Mouse (Mus musculus) forebrain, embryonic 15.5 days (tissue): ENCODE results near the gene Abtb2. TPM values are rescaled to one million over a fixed set of nuclear protein-coding genes. Genes with fewer than 3 reads are reported as not detected.

Experiments
- ATAC-seq: fragments of 200-750 bp; cut with Nextera tagmentation; replicated peaks from 2 replicates; pipeline ENCODE4 v1.8.0; 2017; ENCODE audit warnings: mild to moderate bottlenecking, moderate TSS enrichment, moderate library complexity
- H3K27ac ChIP-seq: fragments of 300-500 bp; sonication (generic); replicated peaks from 2 replicates; pipeline ENCODE4 v1.5.1; 2015; ENCODE audit warnings: mild to moderate bottlenecking, inconsistent platforms
- H3K27me3 ChIP-seq: fragments of 300-500 bp; sonication (generic); 2 replicates; pipeline ENCODE4 v1.6.1; 2015; ENCODE audit warnings: inconsistent platforms
- H3K36me3 ChIP-seq: fragments of 300-500 bp; sonication (generic); 2 replicates; pipeline ENCODE4 v1.6.1; 2015; ENCODE audit warnings: mild to moderate bottlenecking, inconsistent platforms
- H3K4me1 ChIP-seq: fragments of 300-500 bp; sonication (generic); 2 replicates; pipeline ENCODE4 v1.6.1; 2015; ENCODE audit warnings: inconsistent platforms
- H3K4me2 ChIP-seq: fragments of 300-500 bp; sonication (generic); replicated peaks from 2 replicates; pipeline ENCODE4 v1.6.1; 2015; ENCODE audit warnings: mild to moderate bottlenecking, inconsistent platforms
- H3K4me3 ChIP-seq: fragments of 300-500 bp; sonication (generic); 2 replicates; pipeline ENCODE4 v1.5.1; 2015; ENCODE audit warnings: mild to moderate bottlenecking, inconsistent platforms
- H3K9ac ChIP-seq: fragments of 300-500 bp; sonication (generic); replicated peaks from 2 replicates; pipeline ENCODE4 v1.6.1; 2015; ENCODE audit warnings: mild to moderate bottlenecking, inconsistent platforms
- H3K9me3 ChIP-seq: fragments of 300-500 bp; sonication (generic); 2 replicates; pipeline ENCODE4 v1.6.1; 2016; ENCODE audit warnings: inconsistent platforms
- WGBS: fragments of 180-500 bp; shearing (Covaris S2); methylation state at CpG from one replicate; pipeline ENCODE4 v1.1.7; 2015; ENCODE audit warnings: mixed read lengths; 5-methylcytosine and 5-hydroxymethylcytosine counted together
- polyA plus RNA-seq: library from polyadenylated mRNA; unstranded; fragments of >200 nt; fragmentation: Nextera tagmentation; extraction: Ambion mirVana; gene quantifications from 2 replicates; pipeline ENCODE4 v1.2.1, GENCODE M21; 2015

Abtb2 gene
- polyA plus RNA-seq, 1 experiment from 2014 or later: 7.4 TPM

- 17% methylated on average over 3 of the region's 3 CpGs for WGBS
- Histone ChIP-seq H3K9me3 (no peaks in the 10 kb centered on the region), H3K36me3 (no peaks in the 10 kb centered on the region), H3K27me3 (no peaks in the 10 kb centered on the region), H3K9ac (no peak overlapping the region), H3K4me2 (no peak overlapping the region), H3K4me3 (no peak overlapping the region), H3K4me1 (peaks cover 26% of the 10 kb centered on the region), H3K27ac (peak overlapping the region; percentile 42)
- peak; percentile 92 for ATAC-seq
These were observed 104.2 kb downstream of the Abtb2 start for GRCm38 (mm10) chr2:103670276-103670680.

- Histone ChIP-seq H3K9ac (no peak overlapping the region), H3K27me3 (no peaks in the 10 kb centered on the region), H3K27ac (no peak overlapping the region), H3K4me1 (peaks cover 32% of the 10 kb centered on the region), H3K4me3 (no peak overlapping the region), H3K36me3 (no peaks in the 10 kb centered on the region), H3K9me3 (no peaks in the 10 kb centered on the region), H3K4me2 (no peak overlapping the region)
- no peak for ATAC-seq
- WGBS: 82% methylated on average over 7 of the region's 7 CpGs
These were observed 106.5 kb downstream of the Abtb2 start for GRCm38 (mm10) chr2:103672573-103673119.

- Histone ChIP-seq H3K9ac (no peak overlapping the region), H3K27me3 (no peaks in the 10 kb centered on the region), H3K4me1 (peaks cover 29% of the 10 kb centered on the region), H3K36me3 (no peaks in the 10 kb centered on the region), H3K4me2 (no peak overlapping the region), H3K27ac (no peak overlapping the region), H3K9me3 (no peaks in the 10 kb centered on the region), H3K4me3 (no peak overlapping the region)
- WGBS: 93% methylated on average over 4 of the region's 4 CpGs
- ATAC-seq: no peak
These were observed 107.5 kb downstream of the Abtb2 start for GRCm38 (mm10) chr2:103673609-103674008.

- ATAC-seq: no peak
- H3K4me2 ChIP-seq: no peak overlapping the region
- 92% methylated on average over 5 of the region's 5 CpGs for WGBS
- H3K4me1 ChIP-seq: peaks cover 13% of the 10 kb centered on the region
- no peaks in the 10 kb centered on the region for H3K36me3 ChIP-seq
- no peak overlapping the region for H3K27ac ChIP-seq
- no peaks in the 10 kb centered on the region for H3K27me3 ChIP-seq
- H3K4me3 ChIP-seq: no peak overlapping the region
- H3K9me3 ChIP-seq: no peaks in the 10 kb centered on the region
- H3K9ac ChIP-seq: no peak overlapping the region
These were observed 109.3 kb downstream of the Abtb2 start for GRCm38 (mm10) chr2:103675391-103675790.

GRCm38 (mm10) chr2:103676808-103677207 lies 110.7 kb downstream of the Abtb2 start:
- Histone ChIP-seq H3K4me1 (0 out of 2 replicates have a peak, but pooled peaks cover 14% of the 10 kb centered on the region), H3K27me3 (no peaks in the 10 kb centered on the region), H3K4me2 (no peak overlapping the region), H3K9ac (no peak overlapping the region), H3K4me3 (no peak overlapping the region), H3K27ac (no peak overlapping the region), H3K36me3 (no peaks in the 10 kb centered on the region), H3K9me3 (no peaks in the 10 kb centered on the region)
- WGBS: 75% methylated on average over 2 of the region's 2 CpGs
- ATAC-seq: no peak

- Histone ChIP-seq H3K27me3 (no peaks in the 10 kb centered on the region), H3K36me3 (no peaks in the 10 kb centered on the region), H3K4me3 (no peak overlapping the region), H3K27ac (no peak overlapping the region), H3K9me3 (no peaks in the 10 kb centered on the region), H3K4me1 (peaks cover 24% of the 10 kb centered on the region; the same call in 1 of the 2 replicates), H3K4me2 (no peak overlapping the region), H3K9ac (no peak overlapping the region)
- ATAC-seq: peak; percentile 39; the same call in 1 of the 2 replicates
- WGBS: 76% methylated on average over 7 of the region's 7 CpGs
These were observed 111.7 kb downstream of the Abtb2 start for GRCm38 (mm10) chr2:103677614-103678369.

- Histone ChIP-seq H3K4me1 (peaks cover 30% of the 10 kb centered on the region; the same call in 1 of the 2 replicates), H3K4me3 (no peak overlapping the region)
- 86% methylated on average over 6 of the region's 6 CpGs for whole genome bisulfite sequencing
These were observed 112.3 kb downstream of the Abtb2 start for GRCm38 (mm10) chr2:103678433-103678832.

GRCm38 (mm10) chr2:103680364-103681110 lies 114.4 kb downstream of the Abtb2 start:
- ATAC-seq: no peak
- 80% methylated on average over 9 of the region's 9 CpGs for WGBS
- H3K9ac ChIP-seq: no peak overlapping the region

More at GRCm38 (mm10) chr2:103678433-103678832, 112.3 kb downstream of the Abtb2 start:
- Histone ChIP-seq H3K27ac (no peak overlapping the region), H3K9me3 (no peaks in the 10 kb centered on the region), H3K4me2 (no peak overlapping the region), H3K9ac (no peak overlapping the region), H3K27me3 (no peaks in the 10 kb centered on the region), H3K36me3 (no peaks in the 10 kb centered on the region)
- no peak for ATAC-seq

GRCm38 (mm10) chr2:103681149-103681548 lies 115.0 kb downstream of the Abtb2 start:
- Histone ChIP-seq H3K9ac (no peak overlapping the region), H3K36me3 (no peaks in the 10 kb centered on the region), H3K9me3 (no peaks in the 10 kb centered on the region), H3K4me2 (no peak overlapping the region), H3K4me3 (no peak overlapping the region), H3K4me1 (peaks cover 31% of the 10 kb centered on the region; the same call in 1 of the 2 replicates), H3K27ac (no peak overlapping the region), H3K27me3 (no peaks in the 10 kb centered on the region)
- ATAC-seq: no peak
- WGBS: 87% methylated on average over 5 of the region's 5 CpGs

More at GRCm38 (mm10) chr2:103680364-103681110, 114.4 kb downstream of the Abtb2 start:
- H3K4me3 ChIP-seq: no peak overlapping the region
- no peaks in the 10 kb centered on the region for H3K9me3 ChIP-seq
- H3K36me3 ChIP-seq: no peaks in the 10 kb centered on the region
- H3K4me1 ChIP-seq: peaks cover 31% of the 10 kb centered on the region; the same call in 1 of the 2 replicates
- no peaks in the 10 kb centered on the region for H3K27me3 ChIP-seq
- no peak overlapping the region for H3K27ac ChIP-seq
- H3K4me2 ChIP-seq: no peak overlapping the region

- 72% methylated on average over 9 of the region's 9 CpGs for WGBS
- no peak overlapping the region for H3K27ac ChIP-seq
- H3K36me3 ChIP-seq: no peaks in the 10 kb centered on the region
- peaks cover 28% of the 10 kb centered on the region; the same call in 1 of the 2 replicates for H3K4me1 ChIP-seq
- H3K27me3 ChIP-seq: no peaks in the 10 kb centered on the region
- H3K9me3 ChIP-seq: no peaks in the 10 kb centered on the region
- no peak overlapping the region for H3K4me3 ChIP-seq
- ATAC-seq: no peak
- H3K4me2 ChIP-seq: no peak overlapping the region
- H3K9ac ChIP-seq: no peak overlapping the region
These were observed 116.2 kb downstream of the Abtb2 start for GRCm38 (mm10) chr2:103682261-103682722.

GRCm38 (mm10) chr2:103682927-103683442 lies 116.9 kb downstream of the Abtb2 start:
- H3K4me2 ChIP-seq: no peak overlapping the region
- no peaks in the 10 kb centered on the region for H3K9me3 ChIP-seq
- H3K36me3 ChIP-seq: no peaks in the 10 kb centered on the region
- H3K4me1 ChIP-seq: peaks cover 24% of the 10 kb centered on the region; the same call in 1 of the 2 replicates
- H3K27ac ChIP-seq: 0 out of 2 replicates have a peak overlapping the region, but pooled peaks have one; percentile 6
- WGBS: 50% methylated on average over 9 of the region's 9 CpGs
- no peak overlapping the region for H3K4me3 ChIP-seq
- no peaks in the 10 kb centered on the region for H3K27me3 ChIP-seq
- no peak overlapping the region for H3K9ac ChIP-seq
- ATAC-seq: peak; percentile 80
